Mouse (Mus musculus) cerebellum, adult 2 months (tissue): Measurements from ENCODE around the gene Fez1. TPM values are rescaled to one million over a fixed set of nuclear protein-coding genes. Genes with fewer than 3 reads are reported as not detected.

ENCODE experiments used
- DNase-seq, 2 experiments: peaks; one replicate each; pipeline ENCODE4 v3.0.0; 2021
- H3K27ac ChIP-seq: fragments of 200-500 bp; 2 replicates; pipeline ENCODE4 v1.5.1; 2012; ENCODE audit warnings: low read length, control low read depth, inconsistent platforms; ENCODE audit not compliant: insufficient read depth
- H3K27me3 ChIP-seq: fragments of 200-500 bp; 2 replicates; pipeline ENCODE4 v1.6.1; 2012; ENCODE audit warnings: inconsistent platforms, mild to moderate bottlenecking, low read length, moderate library complexity; ENCODE audit not compliant: control insufficient read depth, insufficient read depth
- H3K4me1 ChIP-seq: fragments of 200-500 bp; 2 replicates; pipeline ENCODE4 v1.6.1; 2011; ENCODE audit warnings: low read length; ENCODE audit not compliant: control insufficient read depth, insufficient read depth
- H3K4me3 ChIP-seq: fragments of 200-500 bp; replicated peaks from 2 replicates; pipeline ENCODE3; 2011; ENCODE audit warnings: mild to moderate bottlenecking, low read depth, low read length, control low read depth; ENCODE audit not compliant: insufficient read depth
- CTCF ChIP-seq: fragments of 200-500 bp; IDR thresholded peaks from 2 replicates; pipeline ENCODE4 v1.5.1; 2011; ENCODE audit warnings: low read depth, mild to moderate bottlenecking, control low read depth, low read length, moderate library complexity, borderline replicate concordance; ENCODE audit not compliant: insufficient read depth
- POLR2A ChIP-seq: fragments of 200-500 bp; IDR thresholded peaks from 2 replicates; pipeline ENCODE4 v1.6.1; 2011; ENCODE audit warnings: low read length, control low read depth, borderline replicate concordance; ENCODE audit not compliant: insufficient read depth
- WGBS: fragments of 180-500 bp; shearing (Covaris S2); methylation state at CpG from one replicate; pipeline ENCODE4 v1.1.7; 2018; 5-methylcytosine and 5-hydroxymethylcytosine counted together
- polyA plus RNA-seq: library from polyadenylated mRNA; depleted of rRNA; stranded (reverse); fragments of >200 nt; gene quantifications from 2 replicates; pipeline ENCODE4 v1.2.3, GENCODE M21; 2012; rRNA removed

The Fez1 gene
- polyA plus RNA-seq, 1 experiment, result 465 TPM

- WGBS, result 85% methylated on average over 5 of the region's 5 CpGs
- Histone ChIP-seq H3K4me1 (no peaks in the 10 kb centered on the region), H3K4me3 (no peak overlapping the region), H3K27ac (no peak overlapping the region), H3K27me3 (no peaks in the 10 kb centered on the region)
- DNase-seq, result no peak
- no peak for TF ChIP-seq POLR2A
- TF ChIP-seq CTCF, result no peak
These were observed 95.3 kb downstream of the Fez1 start for GRCm38 (mm10) chr9:36916915-36917314.

- TF ChIP-seq CTCF (no peak), POLR2A (no peak)
- WGBS, result 17% methylated on average over 3 of the region's 3 CpGs
- H3K27me3 ChIP-seq, result no peaks in the 10 kb centered on the region
- no peak for DNase-seq
- no peaks in the 10 kb centered on the region for H3K4me1 ChIP-seq
- no peak overlapping the region for H3K27ac ChIP-seq
- H3K4me3 ChIP-seq, result no peak overlapping the region
These were observed 96.9 kb downstream of the Fez1 start for GRCm38 (mm10) chr9:36918582-36918981.

- no peaks in the 10 kb centered on the region for H3K4me1 ChIP-seq
- no peaks in the 10 kb centered on the region for H3K27me3 ChIP-seq
- TF ChIP-seq CTCF, result no peak
- TF ChIP-seq POLR2A, result no peak
- DNase-seq, result no peak
- 31% methylated on average over 4 of the region's 4 CpGs for WGBS
- no peak overlapping the region for H3K27ac ChIP-seq
- no peak overlapping the region for H3K4me3 ChIP-seq
These were observed 97.8 kb downstream of the Fez1 start for GRCm38 (mm10) chr9:36919472-36919871.

- Histone ChIP-seq H3K27me3 (no peaks in the 10 kb centered on the region), H3K4me1 (no peaks in the 10 kb centered on the region), H3K4me3 (no peak overlapping the region), H3K27ac (no peak overlapping the region)
- TF ChIP-seq POLR2A (no peak), CTCF (no peak)
- no peak for DNase-seq
- WGBS, result 65% methylated on average over 13 of the region's 13 CpGs
These were observed 100.2 kb downstream of the Fez1 start for GRCm38 (mm10) chr9:36921718-36922415.

GRCm38 (mm10) chr9:36923753-36924152, 102.1 kb downstream of the Fez1 start:
- no peak for DNase-seq
- H3K27me3 ChIP-seq, result no peaks in the 10 kb centered on the region
- no peaks in the 10 kb centered on the region for H3K4me1 ChIP-seq
- no peak overlapping the region for H3K27ac ChIP-seq
- 83% methylated on average over 5 of the region's 5 CpGs for WGBS
- H3K4me3 ChIP-seq, result no peak overlapping the region
- TF ChIP-seq CTCF (no peak), POLR2A (no peak)

Other genes with a start within 250 kb of the Fez1 start
- gene Gm17689, start 239.2 kb upstream of the Fez1 start, polyA plus RNA-seq, result not detected in 2 replicates
- not detected in 2 replicates for gene A630095E13Rik, start 178.5 kb upstream of the Fez1 start, polyA plus RNA-seq
- not detected in 2 replicates for gene Acrv1, start 128.6 kb upstream of the Fez1 start, polyA plus RNA-seq
- gene Chek1, start 94.8 kb upstream of the Fez1 start, polyA plus RNA-seq, result 1.2 and 1.3 TPM in 2 replicates
- 47.4 and 61.2 TPM in 2 replicates for gene Stt3a, start 54.2 kb upstream of the Fez1 start, polyA plus RNA-seq
- gene Ei24, start 24.5 kb upstream of the Fez1 start, polyA plus RNA-seq, result 112 and 113 TPM in 2 replicates